ENCODE assay signal across 8 mouse cellular contexts in the genomic region with DNA sequence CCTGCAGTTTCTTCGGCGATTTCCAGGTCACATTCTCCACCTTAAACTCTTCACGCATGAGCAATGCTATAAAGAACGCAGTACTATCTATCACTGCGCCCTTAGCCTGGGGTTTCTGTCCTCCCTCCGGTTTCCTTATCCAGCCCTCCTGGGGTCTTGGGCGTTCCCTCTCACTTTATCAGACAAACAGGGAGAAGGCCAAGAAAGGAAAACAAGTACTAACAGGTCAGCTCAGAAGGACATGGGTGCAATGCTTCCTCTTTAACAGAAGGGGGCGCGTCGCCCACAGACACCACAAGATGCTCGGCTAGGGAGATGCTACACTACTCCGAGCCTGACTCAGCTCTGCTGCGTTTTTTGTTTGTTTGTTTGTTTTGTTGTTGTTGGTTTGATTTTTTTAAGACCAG. TPM values are rescaled to one million over a fixed set of nuclear protein-coding genes. Genes with fewer than 3 reads are reported as not detected.
DNase-seq lines count a peak whose midpoint lies in the region; ATAC-seq and TF ChIP-seq lines count a peak whose summit lies in the region.

No protein-coding gene starts in this region.

- no peak for TF ChIP-seq POLR2A in kidney, adult 2 months (IDR thresholded peaks at IDR 0.05; ENCODE audit: low read depth, low read length)

- DNase-seq in kidney, adult 2 months = no peak
- no peak for DNase-seq in kidney, postnatal 14 days
- DNase-seq in G1E (ENCODE audit: low spot score) = peak; percentile 57
- DNase-seq in left cerebral cortex, postnatal 10 days (ENCODE audit: extremely low spot score in 1 of 2, low spot score in 2 of 2) = no peak
- no peak for DNase-seq in right cerebral cortex, adult 2 months (ENCODE audit: low spot score in 2 of 2)
- DNase-seq in thymus, postnatal 10 days (ENCODE audit: low spot score in 2 of 2) = no peak

- H3K9me3 ChIP-seq in G1E (replicated peaks) = no peaks in the 10 kb centered on the region
- no peaks in the 10 kb centered on the region for H3K9me3 ChIP-seq in liver, embryonic 15.5 days (replicated peaks)

- H3K27ac ChIP-seq in kidney, adult 2 months (ENCODE audit: insufficient read depth, low read depth, low read length) = no peak overlapping the region
- H3K27ac ChIP-seq in liver, embryonic 15.5 days (replicated peaks) = peak overlapping the region; percentile 97

- H3K36me3 ChIP-seq in kidney, adult 2 months (ENCODE audit: control insufficient read depth, insufficient read depth, low read length) = no peaks in the 10 kb centered on the region
- no peaks in the 10 kb centered on the region for H3K36me3 ChIP-seq in G1E (replicated peaks)
- no peaks in the 10 kb centered on the region for H3K36me3 ChIP-seq in liver, embryonic 15.5 days (replicated peaks)

- TF ChIP-seq CTCF in kidney, adult 2 months (conservative IDR thresholded peaks at IDR 0.05; ENCODE audit: insufficient read depth, insufficient read length, low read depth, low read length) = peak; percentile 80
- peak; percentile 86 for TF ChIP-seq CTCF in G1E (IDR thresholded peaks at IDR 0.05; ENCODE audit: low read depth, low read length)

- peak overlapping the region; percentile 69 for H3K4me2 ChIP-seq in liver, embryonic 15.5 days

- H3K4me1 ChIP-seq in kidney, adult 2 months (ENCODE audit: control insufficient read depth, insufficient read depth, low read length) = no peaks in the 10 kb centered on the region; the same call in 1 of the 2 replicates
- peaks cover 67% of the 10 kb centered on the region for H3K4me1 ChIP-seq in G1E (ENCODE audit: insufficient read depth, low read depth, low read length)
- H3K4me1 ChIP-seq in liver, embryonic 15.5 days (replicated peaks) = peaks cover 69% of the 10 kb centered on the region

- WGBS in kidney, adult 2 months = 14% methylated on average over 13 of the region's 13 CpGs
- 4% methylated on average over 13 of the region's 13 CpGs for WGBS in liver, embryonic 15.5 days (ENCODE audit: insufficient replicate concordance)

- H3K9ac ChIP-seq in liver, embryonic 15.5 days = peak overlapping the region; percentile 50

- 0 out of 2 replicates have a peak, but pooled peaks have one; percentile 4 for ATAC-seq in G1E (ENCODE audit: extremely low read depth, insufficient number of reproducible peaks, low FRiP score, poor library complexity, severe bottlenecking)
- peak; percentile 64 for ATAC-seq in common myeloid progenitor, adult 5-6 weeks (replicated peaks; ENCODE audit: low read depth, poor library complexity, severe bottlenecking)
- ATAC-seq in liver, embryonic 15.5 days (ENCODE audit: insufficient read depth) = peak; percentile 87

- no peaks in the 10 kb centered on the region for H3K27me3 ChIP-seq in kidney, adult 2 months (replicated peaks; ENCODE audit: control insufficient read depth, insufficient read depth, low read length)
- H3K27me3 ChIP-seq in G1E (ENCODE audit: insufficient read depth, low read length) = no peaks in the 10 kb centered on the region; the same call in none of the 2 replicates
- peaks cover 6% of the 10 kb centered on the region; the same call in 1 of the 2 replicates for H3K27me3 ChIP-seq in liver, embryonic 15.5 days

- H3K4me3 ChIP-seq in kidney, adult 2 months (ENCODE audit: insufficient read depth, low read depth, low read length) = no peak overlapping the region
- H3K4me3 ChIP-seq in G1E (ENCODE audit: low read depth, low read length) = peak overlapping the region; percentile 8; the same call in 1 of the 2 replicates
- peak overlapping the region; percentile 45 for H3K4me3 ChIP-seq in liver, embryonic 15.5 days (replicated peaks)

- intact Hi-C loops in left cerebral cortex, postnatal 10 days (cut with DNase I) = no loop called here

RNA-seq across cellular contexts. Expression of a gene that starts 11.3 kb away (rescaled TPM):
- 235 and 321 TPM in 2 replicates for polyA plus RNA-seq in kidney, adult 2 months (2012; rRNA removed)
- not detected in 2 replicates for total RNA-seq in G1E (2014; fragmentation: Nextera tagmentation)
- total RNA-seq in G1E (2017) = not detected in 2 replicates
- not detected in 2 replicates for polyA plus RNA-seq in G1E (2012)
- total RNA-seq in common myeloid progenitor, adult 5-6 weeks (2017) = not detected in 2 replicates
- polyA plus RNA-seq in liver, embryonic 15.5 days (2015; fragmentation: Nextera tagmentation; extraction: Ambion mirVana) = 4.0 and 4.5 TPM in 2 replicates
- total RNA-seq in left cerebral cortex, postnatal 10 days (2021) = 100 to 1,000 TPM; 218 to 234 TPM

RNA-seq across cellular contexts. Expression of a gene that starts 11.3 kb away (rescaled TPM):
- polyA plus RNA-seq in kidney, adult 2 months (2012; rRNA removed) = 0.25 and 0.62 TPM in 2 replicates
- not detected in 2 replicates for total RNA-seq in G1E (2014; fragmentation: Nextera tagmentation)
- total RNA-seq in G1E (2017) = not detected in 2 replicates
- polyA plus RNA-seq in G1E (2012) = not detected in 2 replicates
- not detected in 2 replicates for total RNA-seq in common myeloid progenitor, adult 5-6 weeks (2017)
- polyA plus RNA-seq in liver, embryonic 15.5 days (2015; fragmentation: Nextera tagmentation; extraction: Ambion mirVana) = not detected in 2 replicates
- 1 to 10 TPM in 1 of 2 experiments, not detected in 1; 1.8 TPM for total RNA-seq in left cerebral cortex, postnatal 10 days (2021)

RNA-seq across cellular contexts. Expression of a gene that starts 18.1 kb away (rescaled TPM):
- polyA plus RNA-seq in kidney, adult 2 months (2012; rRNA removed) = 54.8 and 77.5 TPM in 2 replicates
- not detected in 2 replicates for total RNA-seq in G1E (2014; fragmentation: Nextera tagmentation)
- not detected in 2 replicates for total RNA-seq in G1E (2017)
- polyA plus RNA-seq in G1E (2012) = not detected in 2 replicates
- total RNA-seq in common myeloid progenitor, adult 5-6 weeks (2017) = not detected in 2 replicates
- polyA plus RNA-seq in liver, embryonic 15.5 days (2015; fragmentation: Nextera tagmentation; extraction: Ambion mirVana) = 1.1 and 1.3 TPM in 2 replicates
- total RNA-seq in left cerebral cortex, postnatal 10 days (2021) = 1 to 10 TPM; 2.9 to 3.1 TPM

Comparison
In these comparisons a context has a peak if more than half of its experiments do, and no peak if none do; other contexts are left out.
1. ATAC-seq: peak in every context shown above with its lines; median percentile 87 in liver, embryonic 15.5 days; 64 in common myeloid progenitor, adult 5-6 weeks; 4 in G1E.
2. RNA of a gene that starts 11.3 kb away (total RNA-seq): 218 to 234 TPM in left cerebral cortex, postnatal 10 days; not detected in G1E and not detected in common myeloid progenitor, adult 5-6 weeks; every median in the first group is over 100 times any median in the second.